Mouse (Mus musculus) neural tube, embryonic 15.5 days (tissue): Measurements from ENCODE around the gene Bmp5. TPM values are rescaled to one million over a fixed set of nuclear protein-coding genes. Genes with fewer than 3 reads are reported as not detected.
"Not testable (repeated sequence)": the region's sequence is repeated elsewhere in the genome, so short reads cannot be mapped to it uniquely, and the experiment has no call there.

ENCODE experiments used
- ATAC-seq: fragments of 200-750 bp; cut with Nextera tagmentation; 2 replicates; pipeline ENCODE4 v1.8.0; 2017; ENCODE audit warnings: mild to moderate bottlenecking, moderate TSS enrichment, moderate library complexity; ENCODE audit not compliant: low FRiP score
- H3K27ac ChIP-seq: fragments of 300-500 bp; sonication (generic); replicated peaks from 2 replicates; pipeline ENCODE4 v1.5.1; 2015; ENCODE audit warnings: mild to moderate bottlenecking, inconsistent platforms
- H3K27me3 ChIP-seq: fragments of 300-500 bp; sonication (generic); replicated peaks from 2 replicates; pipeline ENCODE4 v1.6.1; 2015; ENCODE audit warnings: inconsistent platforms
- H3K36me3 ChIP-seq: fragments of 300-500 bp; sonication (generic); 2 replicates; pipeline ENCODE4 v1.6.1; 2015; ENCODE audit warnings: inconsistent platforms
- H3K4me1 ChIP-seq: fragments of 300-500 bp; sonication (generic); 2 replicates; pipeline ENCODE4 v1.6.1; 2015; ENCODE audit warnings: inconsistent platforms
- H3K4me2 ChIP-seq: fragments of 300-500 bp; sonication (generic); 2 replicates; pipeline ENCODE4 v1.6.1; 2015; ENCODE audit warnings: inconsistent platforms, mild to moderate bottlenecking, moderate library complexity
- H3K4me3 ChIP-seq: fragments of 300-500 bp; sonication (generic); replicated peaks from 2 replicates; pipeline ENCODE4 v1.5.1; 2015; ENCODE audit warnings: mild to moderate bottlenecking, inconsistent platforms
- H3K9ac ChIP-seq: fragments of 300-500 bp; sonication (generic); replicated peaks from 2 replicates; pipeline ENCODE4 v1.6.1; 2015; ENCODE audit warnings: mild to moderate bottlenecking, inconsistent platforms
- H3K9me3 ChIP-seq: fragments of 300-500 bp; sonication (generic); replicated peaks from 2 replicates; pipeline ENCODE4 v1.6.1; 2016; ENCODE audit warnings: inconsistent platforms
- WGBS: fragments of 180-500 bp; shearing (Covaris S2); methylation state at CpG from one replicate; pipeline ENCODE4 v1.1.7; 2015; ENCODE audit warnings: mixed read lengths; 5-methylcytosine and 5-hydroxymethylcytosine counted together
- polyA plus RNA-seq: library from polyadenylated mRNA; unstranded; fragments of >200 nt; fragmentation: Nextera tagmentation; extraction: Ambion mirVana; gene quantifications from 2 replicates; pipeline ENCODE4 v1.2.1, GENCODE M21; 2015

Bmp5 gene
- polyA plus RNA-seq, 1 experiment from 2014 or later, result 2.7 TPM

DNA sequence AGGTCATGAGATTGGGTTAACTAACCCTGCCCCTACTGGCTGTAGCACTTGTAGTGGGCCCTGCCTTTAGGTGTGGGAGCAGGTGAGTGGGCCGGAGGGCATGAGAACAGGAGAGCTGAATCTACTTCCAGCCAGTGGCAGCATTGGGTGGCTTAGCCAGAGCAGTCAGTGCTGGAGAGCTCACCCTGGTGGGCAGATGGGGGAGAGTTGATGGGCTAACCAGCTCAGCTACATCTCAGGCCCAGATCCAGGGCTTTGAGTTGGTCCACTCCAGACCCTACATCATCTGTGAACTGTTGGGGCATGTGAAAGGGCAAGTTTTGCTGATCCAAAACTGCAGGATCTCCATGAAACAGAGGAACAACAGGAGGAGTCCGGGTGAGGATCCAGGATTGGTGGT lies 8.4 kb downstream of the Bmp5 start:
- ATAC-seq, result no peak
- no peaks in the 10 kb centered on the region for H3K27me3 ChIP-seq
- WGBS, result 85% methylated on average over 2 of the region's 2 CpGs
- H3K9me3 ChIP-seq, result no peaks in the 10 kb centered on the region
- no peak overlapping the region for H3K9ac ChIP-seq
- H3K27ac ChIP-seq, result no peak overlapping the region
- no peaks in the 10 kb centered on the region for H3K36me3 ChIP-seq
- no peak overlapping the region for H3K4me3 ChIP-seq
- H3K4me1 ChIP-seq, result peaks cover 6% of the 10 kb centered on the region; the same call in 1 of the 2 replicates
- H3K4me2 ChIP-seq, result no peak overlapping the region

DNA sequence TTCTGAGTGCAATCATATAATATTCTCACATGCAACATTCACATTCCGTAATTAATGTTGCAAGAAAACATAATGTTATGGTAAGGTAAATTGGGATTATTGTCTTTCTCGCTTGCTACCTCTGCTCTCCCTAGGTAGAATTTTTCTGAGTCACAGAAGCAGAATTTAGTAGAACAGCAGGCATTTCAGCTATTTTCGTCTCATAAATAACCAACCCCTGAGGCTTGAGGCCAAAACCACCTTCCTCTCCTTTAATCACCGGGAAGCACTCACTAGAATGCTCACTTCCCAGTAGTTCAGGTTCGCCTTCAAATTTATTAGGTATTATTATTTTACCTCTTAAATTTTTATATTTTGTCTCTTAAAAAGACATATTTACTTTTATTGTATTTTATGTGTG lies 10.8 kb downstream of the Bmp5 start:
- Histone ChIP-seq H3K4me2 (no peak overlapping the region), H3K4me3 (no peak overlapping the region)
- WGBS, result 80% methylated on average over 5 of the region's 5 CpGs

DNA sequence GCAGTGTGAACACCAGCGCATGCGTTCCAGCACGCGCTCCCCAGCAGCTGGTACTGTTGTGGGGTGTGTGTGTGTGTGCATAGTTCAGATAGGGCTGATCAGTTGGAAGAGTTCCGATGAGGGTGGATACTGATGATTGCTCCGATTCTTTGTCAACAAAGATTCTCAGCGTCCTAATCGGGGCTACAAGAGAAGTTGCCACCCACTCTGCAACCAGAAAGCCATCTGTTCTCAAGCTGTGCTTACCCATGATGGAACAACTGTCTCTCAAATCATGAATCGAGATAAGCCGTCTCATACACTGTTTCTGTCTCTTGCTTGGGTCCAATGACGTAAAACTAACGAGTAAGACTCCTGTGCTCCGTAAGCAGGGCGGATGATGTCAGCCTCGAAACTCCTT lies 12.0 kb downstream of the Bmp5 start:
- Histone ChIP-seq H3K36me3 (no peaks in the 10 kb centered on the region), H3K27me3 (no peaks in the 10 kb centered on the region), H3K4me3 (no peak overlapping the region), H3K27ac (no peak overlapping the region), H3K4me1 (no peaks in the 10 kb centered on the region), H3K9me3 (no peaks in the 10 kb centered on the region), H3K9ac (no peak overlapping the region), H3K4me2 (no peak overlapping the region)
- no peak for ATAC-seq
- WGBS, result 90% methylated on average over 15 of the region's 15 CpGs

More for the DNA sequence above, 10.8 kb downstream of the Bmp5 start:
- Histone ChIP-seq H3K4me1 (peaks cover 6% of the 10 kb centered on the region; the same call in 1 of the 2 replicates), H3K9ac (no peak overlapping the region), H3K9me3 (no peaks in the 10 kb centered on the region), H3K27me3 (no peaks in the 10 kb centered on the region), H3K36me3 (no peaks in the 10 kb centered on the region), H3K27ac (no peak overlapping the region)
- ATAC-seq, result no peak

DNA sequence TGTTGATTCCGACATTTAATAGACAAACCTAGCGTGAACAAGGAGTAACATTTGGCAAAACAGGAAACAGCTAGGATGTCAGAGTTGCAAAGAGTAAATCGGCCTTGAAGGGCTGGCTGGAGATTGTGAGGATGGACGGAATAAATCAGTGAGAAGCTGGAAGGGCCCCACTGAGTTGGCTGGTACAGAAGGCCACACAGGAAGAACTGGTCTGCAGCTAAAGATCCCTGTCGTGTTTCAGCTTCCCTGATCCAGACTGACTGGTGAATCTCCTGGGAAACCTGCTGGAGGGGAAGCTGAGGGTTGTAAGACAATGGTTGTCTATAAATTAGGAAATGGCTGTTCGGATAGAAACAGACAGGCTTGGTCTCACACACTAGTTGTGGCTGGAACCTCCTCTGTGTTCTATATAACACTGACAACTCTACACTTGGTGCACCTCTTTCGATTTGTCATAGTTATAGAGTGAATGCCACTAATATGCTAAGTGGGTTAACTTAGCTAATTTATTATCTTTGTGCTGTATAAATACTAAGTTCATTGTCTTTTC lies 14.8 kb downstream of the Bmp5 start:
- no peak overlapping the region for H3K9ac ChIP-seq
- no peaks in the 10 kb centered on the region for H3K36me3 ChIP-seq
- no peak overlapping the region for H3K27ac ChIP-seq
- no peaks in the 10 kb centered on the region for H3K27me3 ChIP-seq
- H3K9me3 ChIP-seq, result no peaks in the 10 kb centered on the region
- no peak overlapping the region for H3K4me3 ChIP-seq
- ATAC-seq, result peak; percentile 53; the same call in 1 of the 2 replicates
- WGBS, result 30% methylated on average over 7 of the region's 7 CpGs
- no peak overlapping the region for H3K4me2 ChIP-seq
- H3K4me1 ChIP-seq, result no peaks in the 10 kb centered on the region

DNA sequence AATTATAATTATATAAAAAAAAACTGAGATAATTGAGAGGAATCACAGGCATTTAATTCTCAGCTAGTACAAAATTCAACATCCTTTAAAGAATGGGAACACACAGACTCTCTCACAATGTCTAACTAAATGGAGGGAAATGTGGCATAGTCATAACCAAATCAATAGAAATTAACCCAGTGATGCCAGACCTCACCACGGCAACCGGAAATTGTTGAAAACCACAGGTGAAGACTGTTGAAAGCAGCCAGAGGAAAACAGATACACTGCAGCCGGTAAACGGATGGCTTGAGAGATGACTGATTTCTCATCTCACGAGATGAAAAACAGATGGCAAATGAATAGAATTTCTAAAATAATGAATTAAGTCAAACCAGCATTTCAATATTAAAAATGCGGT lies 29.8 kb downstream of the Bmp5 start:
- no peak overlapping the region for H3K27ac ChIP-seq
- H3K4me3 ChIP-seq, result no peak overlapping the region
- ATAC-seq, result no peak
- no peak overlapping the region for H3K9ac ChIP-seq
- no peaks in the 10 kb centered on the region for H3K36me3 ChIP-seq
- WGBS, result 91% methylated on average over 6 of the region's 6 CpGs
- H3K4me1 ChIP-seq, result no peaks in the 10 kb centered on the region
- no peaks in the 10 kb centered on the region for H3K27me3 ChIP-seq
- H3K9me3 ChIP-seq, result no peaks in the 10 kb centered on the region
- no peak overlapping the region for H3K4me2 ChIP-seq

DNA sequence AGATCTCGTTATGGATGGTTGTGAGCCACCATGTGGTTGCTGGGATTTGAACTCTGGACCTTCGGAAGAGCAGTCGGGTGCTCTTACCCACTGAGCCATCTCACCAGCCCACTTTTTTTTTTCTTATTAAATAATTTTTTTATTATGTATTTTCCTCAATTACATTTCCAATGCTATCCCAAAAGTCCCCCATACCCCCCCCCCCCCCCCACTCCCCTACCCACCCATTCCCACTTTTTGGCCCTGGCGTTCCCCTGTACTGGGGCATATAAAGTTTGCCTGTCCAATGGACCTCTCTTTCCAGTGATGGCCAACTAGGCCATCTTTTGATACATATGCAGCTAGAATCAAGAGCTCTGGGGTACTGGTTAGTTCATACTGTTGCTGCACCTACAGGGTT lies 33.0 kb downstream of the Bmp5 start:
- ATAC-seq, H3K36me3 ChIP-seq, H3K9me3 ChIP-seq, H3K4me3 ChIP-seq, H3K27ac ChIP-seq, H3K4me1 ChIP-seq, H3K9ac ChIP-seq, H3K4me2 ChIP-seq, H3K27me3 ChIP-seq: not testable (repeated sequence)
- 89% methylated on average over 4 of the region's 4 CpGs for WGBS

DNA sequence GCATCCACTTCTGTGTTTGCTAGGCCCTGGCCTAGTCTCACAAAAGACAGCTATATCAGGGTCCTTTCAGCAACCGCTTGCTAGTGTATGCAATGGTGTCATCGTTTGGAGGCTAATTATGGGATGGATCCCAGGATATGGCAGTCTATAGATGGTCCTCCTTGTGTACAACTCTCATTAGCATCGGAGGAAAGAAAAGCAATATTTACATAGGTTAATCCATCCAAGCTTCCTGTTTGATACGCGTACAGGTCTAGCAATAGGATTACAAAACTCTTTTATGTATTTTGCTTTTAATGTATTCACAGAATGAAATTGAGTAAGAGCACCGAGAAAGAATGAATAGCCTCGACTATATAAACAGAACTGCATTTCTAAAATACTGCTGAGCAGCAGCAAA lies 33.5 kb downstream of the Bmp5 start:
- no peaks in the 10 kb centered on the region for H3K27me3 ChIP-seq
- 89% methylated on average over 7 of the region's 7 CpGs for WGBS

DNA sequence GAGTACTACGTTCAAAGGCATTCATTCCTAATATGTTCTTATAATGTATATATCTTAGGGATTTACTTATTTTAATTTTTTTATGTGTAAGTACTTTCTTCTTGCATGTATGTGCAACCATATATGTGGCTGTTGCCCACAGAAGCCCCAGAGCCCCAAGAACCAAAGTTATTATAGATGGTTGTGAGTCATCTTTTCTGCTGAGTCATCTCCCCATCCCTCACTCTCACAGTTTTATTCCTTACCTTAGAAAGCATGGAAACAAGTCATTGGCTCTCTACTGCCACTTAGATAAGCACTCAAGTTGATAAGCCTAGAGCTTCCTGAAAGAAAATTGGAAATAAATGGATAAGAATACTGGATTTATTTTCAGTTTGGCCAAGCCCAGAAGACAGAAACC lies 40.0 kb downstream of the Bmp5 start:
- H3K4me2 ChIP-seq, result no peak overlapping the region
- no peak overlapping the region for H3K27ac ChIP-seq
- H3K4me1 ChIP-seq, result no peaks in the 10 kb centered on the region
- no peaks in the 10 kb centered on the region for H3K9me3 ChIP-seq
- no peak overlapping the region for H3K4me3 ChIP-seq
- 83% methylated on average over 1 of the region's 1 CpGs for WGBS
- H3K27me3 ChIP-seq, result no peaks in the 10 kb centered on the region
- no peaks in the 10 kb centered on the region for H3K36me3 ChIP-seq
- no peak for ATAC-seq
- H3K9ac ChIP-seq, result no peak overlapping the region

More for the DNA sequence above, 33.5 kb downstream of the Bmp5 start:
- no peak for ATAC-seq
- no peaks in the 10 kb centered on the region for H3K36me3 ChIP-seq
- H3K27ac ChIP-seq, result no peak overlapping the region
- no peak overlapping the region for H3K4me3 ChIP-seq
- H3K4me2 ChIP-seq, result no peak overlapping the region
- no peak overlapping the region for H3K9ac ChIP-seq
- no peaks in the 10 kb centered on the region for H3K4me1 ChIP-seq
- H3K9me3 ChIP-seq, result no peaks in the 10 kb centered on the region

DNA sequence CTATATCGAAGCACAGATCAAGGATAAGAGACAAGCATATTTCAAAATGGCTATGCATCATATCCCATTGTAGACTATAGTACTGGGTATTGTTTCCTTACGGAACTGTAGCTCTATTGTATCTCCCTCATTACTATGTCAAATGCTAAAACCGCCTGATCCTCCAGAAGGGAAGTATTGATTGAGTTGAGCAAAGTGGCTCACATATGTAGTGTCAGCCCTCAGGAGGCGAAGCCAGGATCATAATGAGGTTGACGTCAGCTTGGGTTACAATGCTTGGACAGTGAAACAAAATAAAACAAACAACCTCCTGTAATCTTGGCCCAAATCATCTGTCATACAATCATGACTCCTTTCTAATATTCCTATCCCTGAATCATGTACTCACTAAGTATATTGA lies 43.2 kb downstream of the Bmp5 start:
- Histone ChIP-seq H3K4me2 (no peak overlapping the region), H3K9me3 (no peaks in the 10 kb centered on the region), H3K9ac (no peak overlapping the region), H3K4me3 (no peak overlapping the region), H3K27ac (no peak overlapping the region), H3K36me3 (no peaks in the 10 kb centered on the region), H3K27me3 (no peaks in the 10 kb centered on the region), H3K4me1 (no peaks in the 10 kb centered on the region)
- 90% methylated on average over 5 of the region's 5 CpGs for WGBS
- ATAC-seq, result no peak

DNA sequence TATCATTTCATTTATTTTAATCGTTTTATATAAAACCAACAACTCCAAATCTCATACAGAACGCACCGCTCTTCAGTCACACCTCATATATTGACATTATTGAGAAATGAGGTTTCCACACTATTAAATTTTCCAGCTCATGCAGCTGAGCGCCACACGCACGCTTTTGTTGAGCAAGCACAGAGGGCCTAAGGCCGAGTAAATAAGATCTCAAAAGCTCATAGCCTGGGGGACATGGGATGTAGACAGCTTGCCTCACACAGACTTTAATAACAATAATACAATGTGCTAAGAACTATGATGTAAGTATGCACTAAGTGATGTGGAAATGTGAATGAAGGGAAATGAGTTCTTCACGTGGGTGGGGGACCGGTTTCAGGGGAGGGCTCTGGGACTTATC lies 57.3 kb downstream of the Bmp5 start:
- ATAC-seq, result no peak
- Histone ChIP-seq H3K27me3 (no peaks in the 10 kb centered on the region), H3K9me3 (no peaks in the 10 kb centered on the region), H3K9ac (no peak overlapping the region), H3K4me3 (no peak overlapping the region), H3K4me1 (no peaks in the 10 kb centered on the region), H3K4me2 (no peak overlapping the region), H3K36me3 (no peaks in the 10 kb centered on the region), H3K27ac (no peak overlapping the region)
- WGBS, result 57% methylated on average over 9 of the region's 9 CpGs

DNA sequence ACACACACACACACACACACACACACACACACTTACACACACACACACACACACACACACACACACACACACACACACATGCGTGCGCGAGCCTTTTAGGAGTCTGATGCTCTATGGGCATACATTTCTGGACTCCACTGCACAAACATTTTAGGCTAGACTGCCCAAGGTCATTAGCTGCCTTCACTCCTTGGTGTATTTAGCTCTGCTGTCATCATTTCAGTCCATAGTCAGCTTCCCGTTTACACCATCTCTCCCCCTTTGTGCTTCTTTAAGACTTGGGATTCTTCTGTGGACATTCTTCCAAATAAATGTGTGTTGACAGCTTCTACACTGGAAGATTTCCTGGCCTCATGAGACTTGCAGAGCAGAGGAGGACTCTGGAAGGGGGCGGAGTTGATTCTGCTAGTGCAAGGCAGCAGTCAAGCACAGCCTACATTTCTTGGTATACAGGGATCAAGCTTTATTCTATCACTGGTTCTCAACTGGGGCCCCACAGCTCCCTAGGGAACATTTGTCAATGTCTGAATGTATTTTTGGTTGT lies 58.1 kb downstream of the Bmp5 start:
- Histone ChIP-seq H3K4me2 (no peak overlapping the region), H3K27ac (no peak overlapping the region), H3K4me3 (no peak overlapping the region), H3K36me3 (no peaks in the 10 kb centered on the region), H3K9ac (no peak overlapping the region), H3K9me3 (no peaks in the 10 kb centered on the region), H3K4me1 (no peaks in the 10 kb centered on the region), H3K27me3 (no peaks in the 10 kb centered on the region)
- 86% methylated on average over 5 of the region's 5 CpGs for WGBS
- ATAC-seq, result no peak

DNA sequence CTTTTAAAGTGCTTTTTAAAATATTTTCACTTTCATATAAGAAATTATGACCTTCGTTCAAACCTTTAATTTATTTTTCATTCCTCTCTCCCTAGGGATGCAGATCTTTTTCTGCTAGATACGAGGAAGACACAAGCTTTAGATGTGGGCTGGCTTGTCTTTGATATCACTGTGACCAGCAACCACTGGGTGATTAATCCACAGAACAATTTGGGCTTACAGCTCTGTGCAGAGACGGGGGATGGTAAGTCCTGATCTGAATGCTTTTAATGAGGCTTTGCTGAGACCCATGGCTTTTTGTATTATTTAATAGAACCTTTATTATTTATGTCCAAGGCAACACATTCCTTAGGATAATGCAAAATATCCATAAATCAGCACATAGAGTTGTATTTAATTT lies 64.3 kb downstream of the Bmp5 start:
- ATAC-seq, result no peak
- 54% methylated on average over 3 of the region's 3 CpGs for WGBS
- Histone ChIP-seq H3K36me3 (no peaks in the 10 kb centered on the region), H3K27ac (no peak overlapping the region), H3K9me3 (no peaks in the 10 kb centered on the region), H3K4me2 (no peak overlapping the region), H3K27me3 (no peaks in the 10 kb centered on the region), H3K9ac (no peak overlapping the region), H3K4me3 (no peak overlapping the region), H3K4me1 (no peaks in the 10 kb centered on the region)

DNA sequence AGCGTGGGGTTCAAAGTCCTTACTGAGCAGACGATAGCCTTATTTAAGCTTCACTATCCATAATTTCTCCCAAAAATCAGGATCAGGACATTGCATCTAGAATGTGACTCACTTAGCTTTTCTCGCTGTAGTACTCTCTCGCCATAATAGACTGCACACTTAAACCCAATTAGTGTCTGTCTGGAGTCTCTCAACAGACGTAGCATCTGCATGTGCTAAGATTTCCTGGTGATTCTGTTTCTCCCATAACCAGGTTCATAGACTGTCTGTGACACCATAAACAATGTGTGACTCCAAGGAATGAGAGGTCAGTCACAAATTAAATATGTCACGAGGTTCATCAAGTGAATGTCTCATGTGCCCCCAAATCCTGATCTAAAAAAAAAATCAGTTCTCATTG lies 65.7 kb downstream of the Bmp5 start:
- Histone ChIP-seq H3K9me3 (no peaks in the 10 kb centered on the region), H3K36me3 (no peaks in the 10 kb centered on the region), H3K27ac (no peak overlapping the region), H3K27me3 (no peaks in the 10 kb centered on the region), H3K4me2 (no peak overlapping the region), H3K9ac (no peak overlapping the region), H3K4me3 (no peak overlapping the region), H3K4me1 (no peaks in the 10 kb centered on the region)
- no peak for ATAC-seq
- WGBS, result 88% methylated on average over 6 of the region's 6 CpGs
